Mouse (Mus musculus) gastrocnemius, adult 8-10 months (tissue): ENCODE data around the gene Gm10750. TPM values are rescaled to one million over a fixed set of nuclear protein-coding genes. Genes with fewer than 3 reads are reported as not detected.
"Not testable (repeated sequence)": the region's sequence is repeated elsewhere in the genome, so short reads cannot be mapped to it uniquely, and the experiment has no call there.

Experiments
- DNase-seq, 2 experiments: peaks; one replicate each; pipeline ENCODE4 v3.0.0; 2022; ENCODE audit warnings: low spot score in 2 of 2
- total RNA-seq, 4 experiments: library from RNA; stranded (reverse); gene quantifications; 2 replicates each; pipeline ENCODE4 v1.2.4; 2022

Gene Gm10750
- not detected for total RNA-seq

DNA sequence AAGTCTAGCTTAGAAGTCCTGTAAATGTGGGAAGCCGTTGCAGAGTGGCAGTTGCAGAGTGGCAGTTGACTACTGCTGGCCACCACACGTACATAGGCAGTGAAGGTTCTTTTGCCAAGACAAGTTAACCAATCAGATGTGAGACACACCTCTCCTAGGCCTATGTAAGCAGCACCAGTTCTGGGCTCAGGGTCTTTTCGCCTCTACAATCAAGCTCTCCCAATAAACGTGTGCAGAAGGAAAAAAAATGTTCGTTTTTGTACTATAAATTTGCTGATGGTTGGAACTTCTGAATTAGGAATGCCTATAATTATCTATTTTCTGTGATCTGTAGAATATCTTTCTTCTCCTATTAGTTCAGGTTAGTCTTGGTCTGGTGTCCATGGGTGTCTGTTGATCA, at the start of gene Gm10750:
TSS of gene Gm10750 (minus strand) at position 101 of the 400 bp plus-strand sequence.
- not testable (repeated sequence) for DNase-seq

DNA sequence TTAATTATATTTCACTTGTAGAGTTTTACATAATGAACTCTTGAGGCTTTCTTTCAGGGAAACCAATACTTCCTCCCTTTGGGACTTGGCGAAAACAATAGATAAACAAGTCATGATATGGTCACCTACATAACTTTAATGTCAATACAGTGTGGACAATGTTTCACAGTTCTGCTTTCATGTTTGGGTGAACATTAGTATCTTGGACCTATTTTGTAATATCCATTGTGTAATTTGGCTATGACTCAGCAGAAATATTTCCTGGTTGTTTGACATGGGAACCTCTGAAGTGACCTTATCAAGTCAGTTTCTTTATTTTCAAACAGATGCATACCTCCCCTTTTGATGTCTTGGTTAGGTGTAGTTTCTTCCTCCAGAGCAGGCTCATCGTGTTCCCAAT, 12.2 kb downstream of the Gm10750 start:
- DNase-seq, result no peak

DNA sequence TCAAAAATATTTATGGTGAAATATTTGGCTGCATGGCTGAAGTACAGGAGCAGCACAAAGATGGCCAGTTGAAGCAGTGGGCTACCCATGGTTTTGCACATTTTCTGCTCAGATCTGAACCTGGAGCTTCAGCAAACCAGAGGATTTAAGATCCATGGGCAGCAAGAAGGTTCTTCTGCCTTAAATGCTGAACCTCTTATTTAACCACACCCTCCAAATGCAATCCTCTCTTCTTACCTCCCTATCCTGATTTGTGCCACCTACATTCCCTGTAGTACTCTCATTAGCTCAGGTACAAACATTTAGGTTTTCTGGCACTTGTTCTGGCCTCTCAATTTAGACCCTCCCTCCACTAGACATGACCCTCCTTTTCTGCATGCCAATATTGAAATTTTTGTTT, 13.9 kb downstream of the Gm10750 start, which contains the start of gene Gm1330:
TSS of gene Gm1330 (minus strand) at position 101 of the 400 bp plus-strand sequence.
- no peak for DNase-seq

DNA sequence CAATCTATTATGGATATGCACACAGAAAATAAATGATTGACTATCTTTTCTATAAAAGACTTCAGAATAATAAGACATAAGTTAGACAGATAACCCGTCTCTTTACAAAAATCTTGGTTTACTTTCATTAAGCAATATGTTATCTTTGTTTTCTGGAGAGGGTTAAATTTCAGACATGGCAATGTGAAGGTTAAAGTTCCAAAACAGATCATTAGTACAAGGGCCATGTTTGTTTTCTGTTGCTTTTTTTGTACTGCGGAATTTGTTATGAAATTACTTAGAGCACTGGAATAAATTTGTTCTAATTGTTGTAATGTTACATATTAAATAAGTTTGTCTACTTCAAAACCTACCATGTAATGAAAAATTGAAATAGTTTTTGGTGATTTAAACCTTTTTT, 21.9 kb downstream of the Gm10750 start:
- DNase-seq, result no peak

Other genes starting within 250 kb of the Gm10750 start
- gene Cst11, start 245.7 kb downstream of the Gm10750 start, total RNA-seq, result not detected
- gene 8030411F24Rik, start 235.2 kb downstream of the Gm10750 start, total RNA-seq, result not detected
- not detected for gene Cst12, start 227.9 kb downstream of the Gm10750 start, total RNA-seq
- gene Cst8, start 218.5 kb downstream of the Gm10750 start, total RNA-seq, result not detected
- not detected for gene Cst13, start 197.2 kb downstream of the Gm10750 start, total RNA-seq
- gene Cst9, start 182.1 kb downstream of the Gm10750 start, total RNA-seq, result not detected
- 1 to 10 TPM in 3 of 4 experiments, under 1 TPM in 1; 0.47 to 2.8 (median 1.9) TPM for gene 9230104L09Rik, start 152.2 kb downstream of the Gm10750 start, total RNA-seq
- gene Cst3, start 141.5 kb downstream of the Gm10750 start, total RNA-seq, result 100 to 1,000 TPM; 477 to 640 (median 523) TPM
- gene Gm1330, start 14.0 kb downstream of the Gm10750 start, total RNA-seq, result not detected